Mouse (Mus musculus) embryonic fibroblast, embryonic 13.5 days (primary cell): ENCODE measurements around the gene C1qb.

Experiments used
- CTCF ChIP-seq: IDR thresholded peaks from 2 replicates; pipeline ENCODE4 v1.5.1; 2011; ENCODE audit warnings: mild to moderate bottlenecking, control low read depth, low read length, moderate library complexity, borderline replicate concordance; ENCODE audit not compliant: insufficient read depth
- POLR2A ChIP-seq: IDR thresholded peaks from 2 replicates; pipeline ENCODE4 v1.6.1; 2011; ENCODE audit warnings: low read depth, mild to moderate bottlenecking, control low read depth, low read length, moderate library complexity

DNA sequence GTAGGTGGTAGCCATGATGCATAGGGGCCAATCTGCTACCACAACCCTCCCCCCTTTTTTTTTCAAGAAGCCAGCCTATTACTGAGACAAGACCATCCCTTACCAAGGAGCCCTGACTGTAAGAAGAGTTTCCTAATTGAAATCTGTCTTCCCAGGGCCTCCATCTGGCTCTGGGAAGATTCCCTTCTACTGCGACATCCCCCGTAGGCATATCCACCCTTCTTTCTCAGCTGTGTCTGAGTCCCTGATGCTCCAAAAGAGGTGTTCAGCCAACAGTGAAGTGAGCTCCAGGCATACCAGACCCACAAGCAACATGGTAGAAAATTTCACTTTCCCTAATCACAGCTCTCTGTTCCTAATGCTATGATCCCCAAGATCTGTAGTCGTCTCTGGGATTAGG is 33.5 kb upstream of the C1qb start:
- no peak for TF ChIP-seq CTCF
- no peak for TF ChIP-seq POLR2A
